Mouse (Mus musculus) heart, embryonic 14.5 days (tissue): ENCODE data around the gene Rpp38. TPM values are rescaled to one million over a fixed set of nuclear protein-coding genes. Genes with fewer than 3 reads are reported as not detected.

Experiments
- ATAC-seq: fragments of 200-750 bp; cut with Nextera tagmentation; 2 replicates; pipeline ENCODE4 v1.8.0; 2017; ENCODE audit warnings: low read depth, moderate TSS enrichment; ENCODE audit not compliant: insufficient number of reproducible peaks, insufficient read depth, low FRiP score
- H3K27ac ChIP-seq, 2 experiments: fragments of 200-500 bp in 1 of 2; fragments of 300-500 bp in 1 of 2; sonication (generic) in 1 of 2; replicated peaks in 1 of 2; 2 replicates each; pipeline ENCODE4 v1.5.1; 2012 to 2014; ENCODE audit warnings: low read depth in 2 of 2, low read length in 2 of 2, control low read depth in 1 of 2, mild to moderate bottlenecking in 1 of 2, mixed read lengths in 1 of 2; ENCODE audit not compliant: control insufficient read depth in 1 of 2, insufficient read depth in 1 of 2
- H3K27me3 ChIP-seq: fragments of 300-500 bp; sonication (generic); 2 replicates; pipeline ENCODE4 v1.6.1; 2014; ENCODE audit warnings: mild to moderate bottlenecking, low read length, control low read depth; ENCODE audit not compliant: control insufficient read depth, insufficient read depth
- H3K36me3 ChIP-seq: fragments of 300-500 bp; sonication (generic); 2 replicates; pipeline ENCODE4 v1.6.1; 2014; ENCODE audit warnings: mild to moderate bottlenecking, control low read depth, low read length, mixed read lengths; ENCODE audit not compliant: control insufficient read depth, insufficient read depth
- H3K4me1 ChIP-seq, 2 experiments: fragments of 200-500 bp in 1 of 2; fragments of 300-500 bp in 1 of 2; sonication (generic) in 1 of 2; 2 replicates each; pipeline ENCODE4 v1.6.1; 2012 to 2014; ENCODE audit warnings: low read length in 2 of 2, control low read depth in 1 of 2, mixed read lengths in 1 of 2; ENCODE audit not compliant: control insufficient read depth in 2 of 2, insufficient read depth in 2 of 2
- H3K4me2 ChIP-seq: fragments of 300-500 bp; sonication (generic); 2 replicates; pipeline ENCODE4 v1.6.1; 2014; ENCODE audit warnings: mild to moderate bottlenecking, low read length
- H3K4me3 ChIP-seq, 2 experiments: fragments of 200-500 bp in 1 of 2; fragments of 300-500 bp in 1 of 2; sonication (generic) in 1 of 2; 2 replicates each; pipeline ENCODE4 v1.5.1; 2012 to 2014; ENCODE audit warnings: low read length in 2 of 2, mild to moderate bottlenecking in 2 of 2, control low read depth in 1 of 2, low read depth in 1 of 2, moderate library complexity in 1 of 2; ENCODE audit not compliant: control insufficient read depth in 1 of 2, insufficient read depth in 1 of 2
- H3K9ac ChIP-seq: fragments of 300-500 bp; sonication (generic); 2 replicates; pipeline ENCODE4 v1.6.1; 2014; ENCODE audit warnings: mild to moderate bottlenecking, low read length
- H3K9me3 ChIP-seq: fragments of 300-500 bp; sonication (generic); 2 replicates; pipeline ENCODE4 v1.6.1; 2016; ENCODE audit warnings: low read length, control low read depth; ENCODE audit not compliant: control insufficient read depth
- WGBS: fragments of 180-500 bp; shearing (Covaris S2); extraction: QIAGEN DNeasy Blood & Tissue Kit; methylation state at CpG from one replicate; pipeline ENCODE4 v1.1.7; 2014; 5-methylcytosine and 5-hydroxymethylcytosine counted together
- polyA plus RNA-seq: library from polyadenylated mRNA; unstranded; fragments of >200 nt; fragmentation: Nextera tagmentation; extraction: Ambion mirVana; gene quantifications from 2 replicates; pipeline ENCODE4 v1.2.1, GENCODE M21; 2014

The Rpp38 gene
- polyA plus RNA-seq, 1 experiment from 2014 or later: 12.8 TPM

GRCm38 (mm10) chr2:3348422-3348821 lies 16.0 kb upstream of the Rpp38 start:
- no peak overlapping the region for H3K4me2 ChIP-seq

DNA sequence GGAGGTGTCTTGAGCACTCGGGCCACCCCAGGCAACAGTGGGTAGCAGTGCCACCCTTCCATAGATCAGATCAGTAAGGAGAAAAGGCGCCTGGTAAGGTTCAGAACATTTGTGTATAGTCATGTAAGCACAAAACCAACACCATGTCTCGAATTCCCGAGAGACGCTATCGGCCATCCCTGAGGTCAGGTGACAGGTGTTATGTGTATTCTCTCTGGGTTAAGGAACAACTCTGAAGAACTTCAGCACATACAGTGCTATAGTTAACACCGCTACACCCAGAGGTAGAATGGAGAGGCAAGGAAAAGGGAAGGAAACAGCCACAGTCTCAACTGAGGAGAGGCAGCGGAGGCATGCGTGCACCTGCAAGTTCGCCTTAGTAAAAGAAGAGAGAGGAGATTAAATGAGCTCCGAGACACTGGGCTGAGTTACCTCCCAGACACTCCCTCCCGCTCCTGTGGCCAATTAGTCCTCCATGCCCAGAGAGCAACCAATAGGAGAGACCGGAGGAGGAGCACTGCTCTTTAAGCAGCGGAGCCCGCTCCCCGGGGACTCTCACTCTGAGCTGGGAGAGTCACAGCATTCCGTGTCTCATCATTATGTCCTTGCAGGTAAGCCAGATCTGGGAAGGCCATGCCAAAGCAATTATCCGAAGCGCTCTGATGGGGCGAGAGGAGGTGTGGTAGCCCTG lies 3.3 kb upstream of the Rpp38 start, which contains the start of gene Acbd7:
Acbd7 (plus strand) TSS at position 558 of the 691 bp plus-strand sequence.
- peak within 1 kb of the TSS; percentile 44 for H3K9ac ChIP-seq

More at GRCm38 (mm10) chr2:3348422-3348821, 16.0 kb upstream of the Rpp38 start:
- Histone ChIP-seq H3K4me3 (no peak overlapping the region), H3K27ac (no peak overlapping the region), H3K9ac (no peak overlapping the region), H3K27me3 (peaks cover 10% of the 10 kb centered on the region; the same call in 1 of the 2 replicates), H3K9me3 (no peaks in the 10 kb centered on the region), H3K4me1 (no peaks in the 10 kb centered on the region), H3K36me3 (no peaks in the 10 kb centered on the region)
- WGBS: 75% methylated on average over 4 of the region's 4 CpGs
- ATAC-seq: no peak

GRCm38 (mm10) chr2:3333761-3334160 lies 1.3 kb upstream of the Rpp38 start:
- WGBS: 88% methylated on average over 12 of the region's 12 CpGs
- no peaks in the 10 kb centered on the region for H3K9me3 ChIP-seq
- H3K9ac ChIP-seq: no peak overlapping the region
- H3K4me3 ChIP-seq: no peak overlapping the region
- H3K4me1 ChIP-seq: peaks cover 6 to 13% of the 10 kb centered on the region in 2 experiments
- H3K27ac ChIP-seq: no peak overlapping the region
- H3K36me3 ChIP-seq: peaks cover 16% of the 10 kb centered on the region
- H3K27me3 ChIP-seq: peaks cover 3% of the 10 kb centered on the region; the same call in 1 of the 2 replicates
- no peak for ATAC-seq
- no peak overlapping the region for H3K4me2 ChIP-seq

More for the DNA sequence above, 3.3 kb upstream of the Rpp38 start, which contains the start of gene Acbd7:
- Histone ChIP-seq H3K4me3 (peak within 1 kb of the TSS; percentile 30 to 36), H3K27me3 (peaks cover 3% of the 10 kb centered on the region; the same call in 1 of the 2 replicates), H3K27ac (no peak within 1 kb of the TSS), H3K36me3 (no peaks in the 10 kb centered on the region), H3K4me1 (peaks cover 6 to 13% of the 10 kb centered on the region in 2 experiments), H3K4me2 (peak within 1 kb of the TSS; percentile 68), H3K9me3 (no peaks in the 10 kb centered on the region)
- WGBS: 6% methylated on average over 20 of the region's 20 CpGs
- ATAC-seq: no peak

GRCm38 (mm10) chr2:3332056-3332455 lies 387 bp downstream of the Rpp38 start:
- Histone ChIP-seq H3K36me3 (peaks cover 32% of the 10 kb centered on the region), H3K4me2 (peak overlapping the region; percentile 79), H3K9me3 (no peaks in the 10 kb centered on the region), H3K27me3 (peaks cover 3% of the 10 kb centered on the region; the same call in 1 of the 2 replicates), H3K4me1 (peaks cover 6 to 13% of the 10 kb centered on the region in 2 experiments), H3K4me3 (peak overlapping the region; percentile 63 to 75), H3K27ac (peak overlapping the region; percentile 59 to 68), H3K9ac (peak overlapping the region; percentile 79)
- ATAC-seq: 0 out of 2 replicates have a peak, but pooled peaks have one; percentile 6
- under 1% methylated on average over 21 of the region's 21 CpGs for WGBS

- Histone ChIP-seq H3K9ac (0 out of 2 replicates have a peak overlapping the region, but pooled peaks have one; percentile 27), H3K36me3 (peaks cover 37% of the 10 kb centered on the region), H3K4me2 (peak overlapping the region; percentile 79), H3K27ac (no peak overlapping the region), H3K9me3 (no peaks in the 10 kb centered on the region), H3K4me3 (peak overlapping the region in 1 of 2 experiments; percentile 63; a peak in 1 of 4 replicates), H3K4me1 (peaks cover 6 to 12% of the 10 kb centered on the region in 2 experiments), H3K27me3 (no peaks in the 10 kb centered on the region)
- no peak for ATAC-seq
- WGBS: 71% methylated on average over 5 of the region's 5 CpGs
These were observed 1.3 kb downstream of the Rpp38 start for GRCm38 (mm10) chr2:3331071-3331703.

DNA sequence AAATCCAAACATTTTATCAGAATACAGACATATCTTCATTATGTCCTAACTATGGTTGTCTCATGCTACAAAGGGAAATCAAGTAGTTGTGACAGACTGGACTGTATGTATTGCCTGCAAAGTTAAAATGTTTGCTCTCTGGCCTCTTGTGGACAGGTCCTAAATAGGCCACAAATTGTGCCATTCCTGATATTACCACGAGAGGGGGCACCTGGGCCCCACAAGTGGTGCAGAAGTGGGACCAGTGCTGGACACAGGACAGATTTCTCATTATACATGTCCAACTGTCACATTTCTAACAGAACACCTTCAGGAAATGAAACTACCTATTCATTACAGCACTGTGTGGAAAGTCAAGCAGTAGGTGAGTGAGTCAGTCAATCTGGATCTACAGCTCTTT lies 5.1 kb downstream of the Rpp38 start:
- Histone ChIP-seq H3K27ac (no peak overlapping the region), H3K4me3 (no peak overlapping the region), H3K9ac (no peak overlapping the region), H3K4me2 (no peak overlapping the region), H3K27me3 (no peaks in the 10 kb centered on the region), H3K9me3 (no peaks in the 10 kb centered on the region), H3K4me1 (peaks cover 2 to 10% of the 10 kb centered on the region in 2 experiments; a peak in 3 of 4 replicates), H3K36me3 (peaks cover 73% of the 10 kb centered on the region)
- 26% methylated on average over 1 of the region's 1 CpGs for WGBS
- no peak for ATAC-seq

DNA sequence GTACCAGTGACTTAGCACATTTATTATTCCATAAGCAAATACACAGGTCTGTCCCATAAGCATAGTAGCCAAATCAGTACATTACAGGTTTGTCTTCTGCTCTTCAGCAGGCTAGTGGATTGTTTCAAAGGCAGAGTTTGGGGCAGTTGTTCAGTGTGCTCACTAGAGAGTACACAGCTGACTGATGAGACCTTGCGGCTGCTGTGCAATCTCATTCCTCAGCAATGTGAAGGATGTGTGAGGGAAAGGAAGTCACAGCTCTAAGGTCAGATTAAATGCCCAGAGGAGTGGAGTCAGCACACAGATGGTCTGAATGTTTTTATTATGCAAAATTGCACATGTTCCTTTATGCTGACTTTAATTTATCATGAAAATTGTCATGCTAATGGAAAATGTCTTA lies 5.9 kb downstream of the Rpp38 start:
- Histone ChIP-seq H3K27ac (no peak overlapping the region), H3K4me1 (peaks cover 2 to 7% of the 10 kb centered on the region in 2 experiments; a peak in 3 of 4 replicates), H3K27me3 (no peaks in the 10 kb centered on the region), H3K9me3 (no peaks in the 10 kb centered on the region), H3K4me2 (no peak overlapping the region), H3K36me3 (peaks cover 80% of the 10 kb centered on the region), H3K9ac (no peak overlapping the region), H3K4me3 (no peak overlapping the region)
- no peak for ATAC-seq
- 32% methylated on average over 1 of the region's 1 CpGs for WGBS
